In genomic region chr1:194746332-194747249, GRCm38 (mm10) we compare ENCODE assay signal across 8 mouse cellular contexts.
DNase-seq lines count a peak whose midpoint lies in the region; ATAC-seq lines count a peak whose summit lies in the region.

No protein-coding gene starts in this region.

- H3K36me3 ChIP-seq in heart, embryonic 10.5 days: peaks cover 7% of the 10 kb centered on the region; the same call in 1 of the 2 replicates
- peaks cover 14% of the 10 kb centered on the region for H3K36me3 ChIP-seq in midbrain, embryonic 13.5 days

- intact Hi-C loops in left cerebral cortex, postnatal 4 days (cut with DNase I): no loop called here

- peak; percentile 96 for ATAC-seq in midbrain, embryonic 13.5 days

- H3K4me3 ChIP-seq in heart, embryonic 10.5 days: no peak overlapping the region
- H3K4me3 ChIP-seq in midbrain, embryonic 13.5 days (replicated peaks): no peak overlapping the region

- H3K27me3 ChIP-seq in heart, embryonic 10.5 days (ENCODE audit: insufficient read depth, poor library complexity, severe bottlenecking): no peaks in the 10 kb centered on the region
- H3K27me3 ChIP-seq in midbrain, embryonic 13.5 days: no peaks in the 10 kb centered on the region

- no peaks in the 10 kb centered on the region for H3K9me3 ChIP-seq in heart, embryonic 10.5 days
- no peaks in the 10 kb centered on the region for H3K9me3 ChIP-seq in midbrain, embryonic 13.5 days

- peak; percentile 99 for DNase-seq in heart, adult 11 months
- DNase-seq in heart, embryonic 10.5 days (ENCODE audit: low spot score): no peak
- peak; percentile 72 to 75 for DNase-seq in cerebellum, postnatal 14 days
- peak; percentile 77 for DNase-seq in gastrocnemius, postnatal 25 days
- DNase-seq in kidney, adult 11 months: peak; percentile 56
- peak; percentile 95 for DNase-seq in left cerebral cortex, postnatal 4 days
- peak; percentile 40 for DNase-seq in urinary bladder, postnatal 25 days (ENCODE audit: low spot score)

- peaks cover 13% of the 10 kb centered on the region for H3K4me1 ChIP-seq in heart, embryonic 10.5 days
- H3K4me1 ChIP-seq in midbrain, embryonic 13.5 days (replicated peaks): peaks cover 47% of the 10 kb centered on the region

- H3K4me2 ChIP-seq in midbrain, embryonic 13.5 days (replicated peaks): no peak overlapping the region

- no peak overlapping the region for H3K9ac ChIP-seq in midbrain, embryonic 13.5 days (replicated peaks)

- H3K27ac ChIP-seq in heart, embryonic 10.5 days: no peak overlapping the region
- peak overlapping the region; percentile 35 for H3K27ac ChIP-seq in midbrain, embryonic 13.5 days

- 60% methylated on average over 6 of the region's 6 CpGs for WGBS in heart, embryonic 10.5 days
- WGBS in midbrain, embryonic 13.5 days: 12% methylated on average over 6 of the region's 6 CpGs
